Mouse (Mus musculus): ENCODE results near the gene Palmd. TPM values are rescaled to one million over a fixed set of nuclear protein-coding genes. Genes with fewer than 3 reads are reported as not detected.

The Palmd gene
- 3.0 and 4.0 TPM in 2 replicates for polyA plus RNA-seq (2016; fragmentation: Nextera tagmentation; extraction: Ambion mirVana)

DNA sequence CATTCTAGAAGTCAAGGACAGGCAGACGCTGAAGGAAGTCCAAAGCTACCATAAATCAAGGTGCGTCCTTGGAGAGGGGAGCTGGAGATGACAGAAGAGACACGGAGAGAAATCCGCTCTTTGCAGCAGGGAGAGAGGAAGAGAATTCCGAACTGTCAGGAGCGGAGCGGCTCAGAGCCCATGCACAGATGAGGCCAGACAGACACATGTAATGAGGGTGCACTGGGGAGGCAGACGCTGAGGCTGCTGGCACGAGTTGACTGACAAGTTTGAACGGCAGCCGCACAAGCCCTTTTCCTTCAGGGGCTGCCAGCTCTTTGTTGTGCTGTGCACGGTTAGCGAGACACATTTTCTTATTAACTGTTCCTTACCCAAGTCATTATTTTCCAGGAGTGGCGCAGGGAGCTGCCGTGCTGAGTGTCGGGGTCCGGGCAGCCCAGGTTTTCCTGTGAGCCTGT is at the start of gene Palmd:
TSS of gene Palmd (minus strand) at position 448 of the 458 bp plus-strand sequence.
- Histone ChIP-seq H3K4me1 (no peaks in the 10 kb centered on the region), H3K27ac (no peak within 1 kb of the TSS), H3K9me3 (replicated peaks) (no peaks in the 10 kb centered on the region), H3K9ac (0 out of 2 replicates have a peak within 1 kb of the TSS, but pooled peaks have one; percentile 22), H3K36me3 (no peaks in the 10 kb centered on the region), H3K4me2 (peak within 1 kb of the TSS; percentile 50), H3K27me3 (replicated peaks) (no peaks in the 10 kb centered on the region), H3K4me3 (peak within 1 kb of the TSS; percentile 37)
- no peak for ATAC-seq
- 22% methylated on average over 17 of the region's 17 CpGs for WGBS (ENCODE audit: insufficient replicate concordance)

DNA sequence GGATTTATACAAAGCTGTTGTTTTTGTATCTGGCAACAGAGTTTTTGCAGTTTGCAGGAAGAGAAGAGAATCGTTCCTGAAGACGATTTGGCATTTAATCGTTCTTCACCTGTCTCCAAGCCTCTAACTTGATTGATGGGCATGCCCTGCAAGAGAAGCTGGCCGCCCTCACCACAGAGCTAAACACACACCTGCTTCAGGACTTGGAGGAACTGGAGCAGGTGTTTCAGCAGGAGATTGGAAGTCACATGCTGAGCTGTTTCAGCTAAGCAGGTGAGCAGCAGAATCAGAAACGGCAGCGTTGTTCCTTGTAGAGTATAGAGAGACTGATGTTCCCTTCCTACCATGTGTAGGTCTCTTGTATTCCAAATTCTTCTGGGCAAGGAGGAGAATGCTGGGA is 41.4 kb upstream of the Palmd start:
- H3K9ac ChIP-seq = no peak overlapping the region
- no peaks in the 10 kb centered on the region for H3K4me1 ChIP-seq
- H3K9me3 ChIP-seq (replicated peaks) = no peaks in the 10 kb centered on the region
- H3K4me2 ChIP-seq = no peak overlapping the region
- H3K27ac ChIP-seq = no peak overlapping the region
- ATAC-seq = no peak
- WGBS (ENCODE audit: insufficient replicate concordance) = 75% methylated on average over 6 of the region's 6 CpGs
- no peak overlapping the region for H3K4me3 ChIP-seq
- H3K36me3 ChIP-seq = no peaks in the 10 kb centered on the region
- H3K27me3 ChIP-seq (replicated peaks) = no peaks in the 10 kb centered on the region

DNA sequence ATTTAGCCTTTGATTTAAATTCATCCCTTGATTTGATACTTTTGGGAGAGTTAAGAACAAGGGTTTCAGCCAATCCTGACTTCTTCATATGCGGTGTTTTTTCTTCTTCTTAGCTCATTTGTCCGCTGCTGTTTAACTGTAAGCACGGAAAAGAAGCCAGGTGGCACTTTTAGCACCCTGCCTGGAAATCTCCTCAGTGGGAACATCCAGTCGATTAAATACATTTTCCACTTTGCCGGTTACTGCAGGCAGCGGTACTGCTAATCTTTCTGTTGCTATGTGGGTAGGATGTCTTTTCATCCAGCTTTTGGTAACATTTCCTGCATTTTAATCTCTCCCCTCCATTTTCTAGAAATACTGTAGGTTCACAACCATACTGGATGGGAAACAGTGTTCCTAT is 38.6 kb upstream of the Palmd start:
- ATAC-seq = no peak

DNA sequence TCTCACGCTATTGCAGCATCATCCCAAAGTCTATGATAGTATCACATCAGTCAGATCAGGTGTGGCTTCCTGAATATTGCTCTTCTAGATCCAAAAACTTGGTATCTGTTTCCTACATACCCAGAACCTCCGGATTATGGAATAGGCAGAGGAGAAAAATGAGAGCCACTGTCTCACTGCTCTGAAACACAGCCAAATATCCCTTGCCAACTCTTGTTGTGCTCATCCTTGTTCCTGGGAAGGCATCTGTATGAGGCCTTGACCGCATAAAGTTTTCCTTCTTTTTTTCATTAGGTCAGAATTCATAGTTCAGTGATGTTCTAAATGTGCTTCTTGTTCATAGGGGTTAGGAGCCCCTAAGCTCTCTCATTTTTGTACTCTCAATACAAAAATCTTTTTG is 37.8 kb upstream of the Palmd start:
- ATAC-seq = no peak
- H3K4me3 ChIP-seq = no peak overlapping the region
- H3K36me3 ChIP-seq = no peaks in the 10 kb centered on the region
- H3K27ac ChIP-seq = no peak overlapping the region
- WGBS (ENCODE audit: insufficient replicate concordance) = 56% methylated on average over 3 of the region's 3 CpGs
- H3K9me3 ChIP-seq (replicated peaks) = no peaks in the 10 kb centered on the region
- no peak overlapping the region for H3K9ac ChIP-seq
- H3K4me2 ChIP-seq = no peak overlapping the region
- H3K4me1 ChIP-seq = no peaks in the 10 kb centered on the region
- no peaks in the 10 kb centered on the region; the same call in 1 of the 2 replicates for H3K27me3 ChIP-seq (replicated peaks)

More for the DNA sequence above, 38.6 kb upstream of the Palmd start:
- Histone ChIP-seq H3K27me3 (replicated peaks) (no peaks in the 10 kb centered on the region), H3K9me3 (replicated peaks) (no peaks in the 10 kb centered on the region), H3K9ac (no peak overlapping the region), H3K36me3 (no peaks in the 10 kb centered on the region), H3K4me1 (no peaks in the 10 kb centered on the region), H3K27ac (no peak overlapping the region), H3K4me2 (no peak overlapping the region), H3K4me3 (no peak overlapping the region)
- WGBS (ENCODE audit: insufficient replicate concordance) = 79% methylated on average over 6 of the region's 6 CpGs

DNA sequence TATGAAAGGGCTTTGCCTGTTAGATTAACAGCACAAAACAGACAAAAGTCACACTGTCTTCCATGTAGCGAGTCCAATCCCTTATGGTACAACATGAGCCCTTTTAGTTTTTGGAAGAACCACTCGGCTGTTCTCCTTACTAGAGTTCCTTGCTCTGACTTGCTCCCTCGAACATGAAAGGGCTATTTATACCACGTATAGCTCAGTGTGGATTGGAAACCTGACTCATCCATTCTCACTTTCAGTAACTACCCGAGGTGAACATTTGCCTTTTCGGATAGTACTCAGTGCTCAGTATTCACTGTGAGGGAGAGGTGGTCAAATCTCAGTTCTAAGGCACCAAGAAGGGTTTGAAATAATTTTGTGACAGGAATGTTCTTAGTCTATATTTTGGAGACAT is 34.6 kb upstream of the Palmd start:
- H3K9me3 ChIP-seq (replicated peaks) = no peaks in the 10 kb centered on the region
- H3K27ac ChIP-seq = no peak overlapping the region
- no peak overlapping the region for H3K9ac ChIP-seq
- no peaks in the 10 kb centered on the region for H3K36me3 ChIP-seq
- no peak overlapping the region for H3K4me2 ChIP-seq
- H3K4me3 ChIP-seq = no peak overlapping the region
- H3K4me1 ChIP-seq = no peaks in the 10 kb centered on the region
- H3K27me3 ChIP-seq (replicated peaks) = no peaks in the 10 kb centered on the region; the same call in 1 of the 2 replicates
- 59% methylated on average over 6 of the region's 6 CpGs for WGBS (ENCODE audit: insufficient replicate concordance)
- ATAC-seq = no peak

DNA sequence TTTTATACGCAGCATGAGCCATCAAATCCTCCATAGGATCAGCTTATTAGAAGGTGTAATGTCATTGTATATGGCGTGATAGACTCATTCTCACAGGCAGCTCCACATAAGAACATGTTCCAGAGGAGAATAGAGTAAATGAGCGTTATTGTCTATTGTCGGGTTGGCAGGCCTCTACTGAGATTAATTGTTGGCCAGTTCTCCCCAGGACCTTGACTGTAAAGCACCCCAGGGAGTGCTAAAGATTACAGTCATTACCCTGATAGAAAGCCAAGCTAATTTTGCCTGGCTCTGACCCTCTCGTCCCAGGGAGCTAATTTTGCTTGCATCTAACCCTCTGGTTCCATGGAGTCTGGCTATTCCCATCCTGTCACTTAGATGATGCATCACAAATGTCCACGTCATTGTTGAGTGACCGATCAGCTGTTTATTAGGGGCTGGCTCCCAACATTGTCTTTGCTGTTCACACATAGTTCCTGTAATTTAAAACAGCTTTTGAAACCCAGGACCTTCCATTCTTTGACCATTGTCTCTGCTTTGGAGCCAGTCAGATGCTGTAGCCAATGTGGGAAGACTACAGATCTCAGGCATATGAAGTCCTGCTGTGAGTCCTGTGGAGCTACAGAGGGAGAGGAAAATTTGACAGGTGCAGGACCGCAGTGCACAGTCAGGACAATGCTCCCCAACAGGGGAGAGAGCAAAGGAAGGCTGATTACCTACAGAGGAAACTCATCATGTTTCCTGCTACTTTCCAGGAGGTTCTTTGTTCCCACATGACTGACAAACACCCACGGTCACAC is 33.1 kb upstream of the Palmd start:
- no peak overlapping the region for H3K4me3 ChIP-seq
- no peak overlapping the region for H3K4me2 ChIP-seq
- H3K9me3 ChIP-seq (replicated peaks) = no peaks in the 10 kb centered on the region
- H3K27ac ChIP-seq = no peak overlapping the region
- H3K9ac ChIP-seq = no peak overlapping the region
- no peaks in the 10 kb centered on the region for H3K4me1 ChIP-seq
- H3K27me3 ChIP-seq (replicated peaks) = no peaks in the 10 kb centered on the region; the same call in 1 of the 2 replicates
- no peaks in the 10 kb centered on the region for H3K36me3 ChIP-seq
- ATAC-seq = no peak
- 50% methylated on average over 9 of the region's 9 CpGs for WGBS (ENCODE audit: insufficient replicate concordance)

DNA sequence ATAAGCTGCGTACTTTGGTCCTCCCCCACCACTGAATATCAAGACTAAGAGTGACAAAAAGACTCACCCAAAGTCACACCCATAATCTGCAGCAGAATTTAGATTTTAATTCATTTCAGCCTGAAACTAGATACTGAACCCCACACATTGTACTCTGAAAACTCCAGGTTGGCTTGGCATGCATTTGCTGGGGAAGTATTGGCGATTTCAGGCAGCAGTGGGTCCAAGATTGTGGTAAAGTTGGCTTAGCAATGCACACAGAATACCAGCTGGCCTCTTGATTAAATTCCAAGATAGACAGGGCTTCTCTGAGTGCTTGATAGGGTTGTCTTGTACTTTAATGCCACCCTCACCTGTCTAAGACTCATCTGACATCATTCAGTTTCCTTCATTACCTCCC is 24.2 kb upstream of the Palmd start:
- H3K36me3 ChIP-seq = no peaks in the 10 kb centered on the region
- no peaks in the 10 kb centered on the region for H3K9me3 ChIP-seq (replicated peaks)
- no peak for ATAC-seq
- H3K4me3 ChIP-seq = no peak overlapping the region
- 52% methylated on average over 2 of the region's 2 CpGs for WGBS (ENCODE audit: insufficient replicate concordance)
- no peak overlapping the region for H3K27ac ChIP-seq
- no peaks in the 10 kb centered on the region for H3K4me1 ChIP-seq
- H3K4me2 ChIP-seq = no peak overlapping the region
- H3K27me3 ChIP-seq (replicated peaks) = no peaks in the 10 kb centered on the region
- no peak overlapping the region for H3K9ac ChIP-seq

DNA sequence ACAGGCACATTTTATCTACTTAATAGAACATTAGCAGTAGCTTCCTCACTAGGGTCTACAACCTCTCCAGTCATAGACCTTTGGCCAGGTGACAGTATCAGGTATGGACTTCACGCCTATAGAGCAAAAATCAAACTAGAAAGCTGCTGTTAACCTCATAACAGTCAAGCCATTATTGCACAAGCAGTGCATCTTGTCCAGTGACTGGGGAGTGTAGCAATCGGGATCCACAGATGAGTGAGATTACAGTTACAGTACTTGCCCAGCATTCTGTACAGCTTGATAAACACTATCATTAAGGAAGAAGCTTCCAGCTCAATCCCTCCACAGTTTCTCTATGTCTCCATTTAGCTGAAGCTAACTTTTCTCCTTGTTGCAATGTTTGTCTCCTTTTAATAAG is 22.4 kb upstream of the Palmd start:
- no peak for ATAC-seq
- Histone ChIP-seq H3K9ac (no peak overlapping the region), H3K4me3 (no peak overlapping the region), H3K4me2 (no peak overlapping the region), H3K9me3 (replicated peaks) (no peaks in the 10 kb centered on the region), H3K27me3 (replicated peaks) (no peaks in the 10 kb centered on the region), H3K36me3 (no peaks in the 10 kb centered on the region), H3K27ac (no peak overlapping the region), H3K4me1 (no peaks in the 10 kb centered on the region)
- WGBS (ENCODE audit: insufficient replicate concordance) = 57% methylated on average over 2 of the region's 2 CpGs

DNA sequence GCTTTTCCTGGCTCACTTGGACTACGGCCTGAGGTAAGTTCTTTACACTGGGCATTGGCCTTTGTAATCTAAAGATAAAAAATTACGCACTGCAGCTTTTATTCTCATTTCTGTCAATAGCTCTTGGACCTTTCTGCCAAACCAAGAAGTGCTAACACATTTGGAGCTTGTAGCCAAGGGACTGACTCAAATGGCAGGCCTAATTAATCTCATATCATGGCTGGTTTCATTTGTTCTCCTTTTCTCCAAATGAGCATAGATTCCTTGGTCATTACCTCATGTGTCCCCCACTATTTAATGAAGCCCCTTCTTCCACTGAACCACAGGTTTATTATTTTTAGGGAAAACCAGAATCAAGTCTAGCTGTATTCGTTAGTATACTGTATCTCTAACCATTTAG is 19.4 kb upstream of the Palmd start:
- Histone ChIP-seq H3K4me2 (no peak overlapping the region), H3K27me3 (replicated peaks) (no peaks in the 10 kb centered on the region), H3K4me1 (no peaks in the 10 kb centered on the region), H3K27ac (no peak overlapping the region), H3K9ac (no peak overlapping the region), H3K9me3 (replicated peaks) (no peaks in the 10 kb centered on the region), H3K4me3 (no peak overlapping the region), H3K36me3 (no peaks in the 10 kb centered on the region)
- no peak for ATAC-seq
- 63% methylated on average over 3 of the region's 3 CpGs for WGBS (ENCODE audit: insufficient replicate concordance)

DNA sequence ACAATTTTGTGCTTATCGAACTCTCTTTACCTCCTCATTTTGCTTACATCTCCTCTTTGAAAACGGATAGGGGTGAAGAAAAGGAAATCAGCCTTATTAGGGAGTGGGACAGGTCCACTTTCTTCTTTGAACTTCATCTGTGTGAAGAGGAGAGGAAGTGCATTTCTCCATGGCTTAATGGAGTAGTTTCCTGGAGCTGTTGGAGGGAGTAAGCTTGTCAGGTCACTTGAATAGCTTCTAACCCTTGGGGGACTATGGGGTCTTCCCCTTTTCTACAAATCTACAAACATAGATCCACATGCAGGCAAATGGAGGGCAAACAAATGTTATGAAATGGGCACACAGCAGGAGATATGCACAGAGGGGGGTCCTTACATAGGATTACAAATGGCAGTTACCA is 17.7 kb upstream of the Palmd start:
- Histone ChIP-seq H3K9me3 (replicated peaks) (no peaks in the 10 kb centered on the region), H3K27me3 (replicated peaks) (no peaks in the 10 kb centered on the region), H3K9ac (no peak overlapping the region), H3K27ac (no peak overlapping the region), H3K36me3 (no peaks in the 10 kb centered on the region), H3K4me3 (no peak overlapping the region), H3K4me1 (no peaks in the 10 kb centered on the region), H3K4me2 (no peak overlapping the region)
- 35% methylated on average over 2 of the region's 2 CpGs for WGBS (ENCODE audit: insufficient replicate concordance)
- ATAC-seq = no peak

DNA sequence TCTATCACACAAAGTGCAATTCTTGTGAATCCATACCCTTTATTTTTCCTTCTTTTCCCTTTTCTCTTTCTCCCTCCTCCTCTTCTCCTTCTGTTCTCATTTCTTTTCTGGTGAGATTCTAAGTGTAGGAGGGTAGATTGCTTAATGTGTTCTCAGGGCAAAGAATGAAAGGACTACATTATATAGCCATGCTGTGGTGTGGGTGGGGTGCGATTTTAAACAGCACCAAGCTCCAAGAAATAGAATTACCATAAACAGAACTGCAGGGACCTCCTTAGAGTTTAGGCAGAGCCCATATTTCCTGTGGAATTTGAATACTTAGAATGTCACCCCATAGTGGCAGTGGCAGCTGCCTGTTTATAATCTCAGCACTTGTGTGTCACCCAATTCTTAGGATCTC is 17.0 kb upstream of the Palmd start:
- WGBS (ENCODE audit: insufficient replicate concordance) = 50% methylated on average over 1 of the region's 1 CpGs
- Histone ChIP-seq H3K9ac (no peak overlapping the region), H3K36me3 (no peaks in the 10 kb centered on the region), H3K4me1 (no peaks in the 10 kb centered on the region), H3K27ac (no peak overlapping the region), H3K4me2 (no peak overlapping the region), H3K4me3 (no peak overlapping the region), H3K9me3 (replicated peaks) (no peaks in the 10 kb centered on the region), H3K27me3 (replicated peaks) (no peaks in the 10 kb centered on the region)
- ATAC-seq = no peak

DNA sequence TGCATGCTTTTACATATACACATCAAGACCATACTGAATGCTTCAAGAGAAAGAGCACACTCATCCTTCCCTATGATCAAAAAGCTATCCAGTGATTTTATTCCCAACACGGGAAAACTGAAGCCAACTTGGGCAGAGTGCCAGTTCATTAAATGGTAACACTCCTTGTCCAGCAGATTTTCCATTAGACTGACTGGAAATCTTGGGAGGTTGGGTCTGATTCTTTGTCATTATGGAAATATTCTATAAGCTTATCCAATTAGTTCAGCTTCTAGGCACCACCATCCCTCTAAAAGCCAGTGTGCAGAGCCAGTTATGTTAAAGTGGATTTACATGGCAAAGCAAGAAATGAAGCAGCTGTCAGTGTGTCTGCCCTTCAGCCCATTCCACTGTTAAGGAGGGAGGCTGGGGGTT is 16.3 kb upstream of the Palmd start:
- H3K4me2 ChIP-seq = no peak overlapping the region
- 70% methylated on average over 1 of the region's 1 CpGs for WGBS (ENCODE audit: insufficient replicate concordance)
- H3K4me1 ChIP-seq = no peaks in the 10 kb centered on the region
- H3K27me3 ChIP-seq (replicated peaks) = no peaks in the 10 kb centered on the region
- no peak overlapping the region for H3K27ac ChIP-seq
- no peaks in the 10 kb centered on the region for H3K9me3 ChIP-seq (replicated peaks)
- no peaks in the 10 kb centered on the region for H3K36me3 ChIP-seq
- ATAC-seq = no peak
- no peak overlapping the region for H3K9ac ChIP-seq
- no peak overlapping the region for H3K4me3 ChIP-seq

Data from liver, embryonic 12.5 days (tissue).